Mouse (Mus musculus) lung, adult 2 months (tissue): ENCODE measurements around the gene Ttc9c. TPM values are rescaled to one million over a fixed set of nuclear protein-coding genes. Genes with fewer than 3 reads are reported as not detected.

Experiments used
- DNase-seq: peaks from one replicate; pipeline ENCODE4 v3.0.0; 2022
- H3K4me1 ChIP-seq: fragments of 200-500 bp; 2 replicates; pipeline ENCODE4 v1.6.1; 2011; ENCODE audit warnings: low read length; ENCODE audit not compliant: control insufficient read depth, insufficient read depth
- H3K4me3 ChIP-seq: fragments of 200-500 bp; replicated peaks from 2 replicates; pipeline ENCODE3; 2011; ENCODE audit warnings: low read depth, mild to moderate bottlenecking, control low read depth, low read length; ENCODE audit errors: extremely low read depth
- CTCF ChIP-seq: fragments of 200-500 bp; IDR thresholded peaks from 2 replicates; pipeline ENCODE4 v1.5.1; 2011; ENCODE audit warnings: mild to moderate bottlenecking, low read length, control low read depth; ENCODE audit not compliant: insufficient read depth
- POLR2A ChIP-seq: fragments of 200-500 bp; IDR thresholded peaks from 2 replicates; pipeline ENCODE4 v1.6.1; 2011; ENCODE audit warnings: low read depth, mild to moderate bottlenecking, control low read depth, low read length, borderline replicate concordance; ENCODE audit errors: extremely low read depth
- WGBS: fragments of 180-500 bp; shearing (Covaris S2); methylation state at CpG from one replicate; pipeline ENCODE4 v1.1.7; 2018; 5-methylcytosine and 5-hydroxymethylcytosine counted together
- polyA plus RNA-seq: library from polyadenylated mRNA; depleted of rRNA; stranded (reverse); fragments of >200 nt; gene quantifications from 2 replicates; pipeline ENCODE4 v1.2.3, GENCODE M21; 2012

The Ttc9c gene
- polyA plus RNA-seq, 1 experiment, result 12.8 TPM

GRCm38 (mm10) chr19:8832971-8833370, 13.8 kb upstream of the Ttc9c start:
- peaks cover under 1% of the 10 kb centered on the region; the same call in 1 of the 2 replicates for H3K4me1 ChIP-seq
- no peak overlapping the region for H3K4me3 ChIP-seq
- DNase-seq, result no peak
- 81% methylated on average over 4 of the region's 4 CpGs for WGBS
- TF ChIP-seq CTCF (no peak), POLR2A (no peak)

GRCm38 (mm10) chr19:8831262-8831661, 12.1 kb upstream of the Ttc9c start:
- no peak for TF ChIP-seq POLR2A
- no peak for TF ChIP-seq CTCF
- H3K4me1 ChIP-seq, result no peaks in the 10 kb centered on the region
- 83% methylated on average over 11 of the region's 11 CpGs for WGBS
- no peak overlapping the region for H3K4me3 ChIP-seq
- DNase-seq, result no peak

DNA sequence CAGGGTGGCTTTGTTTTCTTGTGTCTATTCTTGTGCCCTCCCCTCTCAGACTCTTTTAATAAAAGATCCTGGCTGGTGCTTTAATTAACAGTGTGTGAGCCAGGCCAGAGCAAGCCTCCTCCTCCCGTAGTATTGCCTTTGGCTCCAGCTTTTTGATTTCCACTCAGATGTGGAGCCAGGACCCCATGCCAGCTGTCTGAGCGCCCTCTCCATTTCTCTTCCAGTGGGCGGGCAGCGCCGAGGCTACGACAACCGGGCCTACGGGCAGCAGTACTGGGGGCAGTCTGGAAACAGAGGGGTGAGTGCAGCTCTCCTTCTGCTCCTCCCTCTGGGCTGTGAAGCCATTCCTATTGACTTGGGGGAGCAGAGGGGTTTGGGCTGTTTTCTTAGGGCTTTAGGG, 11.5 kb upstream of the Ttc9c start:
- no peaks in the 10 kb centered on the region for H3K4me1 ChIP-seq
- no peak overlapping the region for H3K4me3 ChIP-seq
- no peak for DNase-seq
- TF ChIP-seq POLR2A (no peak), CTCF (no peak)
- WGBS, result 88% methylated on average over 8 of the region's 8 CpGs

- Histone ChIP-seq H3K4me3 (no peak within 1 kb of the TSS), H3K4me1 (no peaks in the 10 kb centered on the region)
- TF ChIP-seq CTCF (no peak), POLR2A (no peak)
- no peak for DNase-seq
- WGBS, result 74% methylated on average over 8 of the region's 8 CpGs
These were observed 10.5 kb upstream of the Ttc9c start, which contains the start of gene AC129217.1 for GRCm38 (mm10) chr19:8829660-8830059. Gene AC129217.1, plus strand, starts transcription at chr19:8829773.

- peaks cover 9% of the 10 kb centered on the region for H3K4me1 ChIP-seq
- DNase-seq, result no peak
- WGBS, result 52% methylated on average over 8 of the region's 8 CpGs
- H3K4me3 ChIP-seq, result no peak overlapping the region
- TF ChIP-seq POLR2A, result no peak
- no peak for TF ChIP-seq CTCF
These were observed 3.6 kb upstream of the Ttc9c start for GRCm38 (mm10) chr19:8822696-8823095.

DNA sequence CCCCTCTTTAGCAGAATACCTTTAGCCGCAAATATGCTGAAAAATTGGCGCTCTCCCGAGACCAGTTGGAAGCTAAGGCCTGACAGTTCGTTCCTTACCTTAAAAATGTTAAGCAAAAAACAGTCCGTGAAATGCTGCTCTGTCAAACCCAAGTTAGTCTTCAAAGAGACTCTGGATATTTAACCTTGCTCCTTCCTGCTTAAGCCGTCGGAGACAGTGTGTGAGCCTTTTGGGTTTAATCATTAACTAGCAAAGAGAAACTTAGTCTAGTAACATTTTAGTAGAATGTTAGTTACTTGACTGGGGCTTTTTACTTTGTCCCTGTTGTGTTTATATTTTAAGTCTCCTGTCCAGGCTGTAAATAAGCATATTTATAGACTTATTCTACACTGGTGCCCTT, 2.0 kb upstream of the Ttc9c start:
- TF ChIP-seq POLR2A (no peak), CTCF (no peak)
- H3K4me3 ChIP-seq, result peak overlapping the region; percentile 97
- 1% methylated on average over 7 of the region's 7 CpGs for WGBS
- H3K4me1 ChIP-seq, result peaks cover 9% of the 10 kb centered on the region
- DNase-seq, result no peak

DNA sequence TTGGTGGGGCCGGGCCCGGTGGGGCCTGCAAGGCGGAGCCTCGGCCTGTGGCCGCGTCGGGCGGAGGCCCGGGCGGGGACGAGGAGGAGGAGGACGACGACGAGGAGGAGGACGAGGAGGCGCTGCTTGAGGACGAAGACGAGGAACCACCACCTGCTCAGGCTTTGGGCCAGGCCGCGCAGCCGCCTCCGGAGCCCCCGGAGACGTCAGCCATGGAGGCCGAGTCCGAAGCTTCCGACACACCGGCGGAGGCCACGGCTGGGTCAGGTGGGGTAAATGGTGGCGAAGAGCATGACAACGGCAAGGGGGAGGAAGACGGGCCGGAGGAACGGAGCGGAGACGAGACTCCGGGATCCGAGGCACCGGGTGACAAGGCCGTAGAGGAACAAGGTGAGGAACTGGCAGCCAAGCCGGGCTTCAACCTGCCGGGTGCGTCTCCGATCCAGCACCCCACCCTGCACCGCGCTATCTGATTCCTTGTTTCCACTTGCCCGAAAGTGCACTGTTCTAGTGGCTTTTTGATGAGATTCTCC, 1.4 kb upstream of the Ttc9c start:
- WGBS, result under 1% methylated on average over 45 of the region's 48 CpGs
- TF ChIP-seq POLR2A, result no peak
- TF ChIP-seq CTCF, result no peak
- no peak for DNase-seq
- peak overlapping the region; percentile 97 for H3K4me3 ChIP-seq
- H3K4me1 ChIP-seq, result peaks cover 9% of the 10 kb centered on the region

DNA sequence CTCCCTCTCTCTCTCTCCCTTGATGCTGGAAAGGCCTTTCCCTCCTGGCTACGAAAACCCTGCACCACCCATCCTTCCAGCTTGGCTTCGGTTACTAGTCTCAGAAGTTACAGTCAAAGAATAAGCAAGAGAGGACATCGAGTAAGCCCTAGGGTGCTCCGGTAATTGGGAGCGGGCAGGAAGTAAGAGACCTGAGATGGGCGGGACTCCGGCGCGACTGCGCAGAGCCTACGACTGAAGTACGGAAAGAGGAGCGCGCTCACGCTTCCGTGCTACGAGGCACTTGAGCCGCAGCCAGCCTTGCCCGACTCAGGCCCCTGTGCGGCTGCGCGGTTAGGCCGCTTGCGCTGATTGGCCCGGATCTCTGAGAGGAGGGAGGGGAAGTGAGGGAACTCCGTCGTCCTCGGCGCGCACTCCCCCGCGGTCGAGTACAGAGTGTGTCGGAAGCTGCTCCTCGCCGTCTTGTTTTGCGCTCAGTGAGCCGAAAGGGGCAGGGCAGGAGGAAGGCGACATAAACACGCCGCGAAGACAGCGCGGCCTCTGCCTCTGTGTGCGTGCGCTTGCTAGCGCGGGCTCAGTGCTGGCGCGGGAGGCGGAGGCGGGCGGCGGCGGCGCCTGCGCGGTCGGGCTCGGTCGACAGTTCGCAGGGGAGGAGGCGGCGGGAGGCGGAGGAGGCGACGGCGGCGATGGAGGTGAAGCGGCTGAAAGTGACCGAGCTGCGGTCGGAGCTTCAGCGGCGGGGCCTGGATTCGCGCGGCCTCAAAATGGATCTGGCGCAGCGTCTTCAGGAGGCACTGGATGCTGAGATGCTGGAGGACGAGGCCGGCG, 677 bp upstream of the Ttc9c start, which contains the start of gene Hnrnpul2:
TSS of gene Hnrnpul2 (plus strand) at position 415 of the 828 bp plus-strand sequence.
- Histone ChIP-seq H3K4me1 (peaks cover 9% of the 10 kb centered on the region), H3K4me3 (peak within 1 kb of the TSS; percentile 97)
- peak; percentile 95; the same call in 1 of the 2 replicates for TF ChIP-seq POLR2A
- TF ChIP-seq CTCF, result no peak
- under 1% methylated on average over 82 of the region's 83 CpGs for WGBS
- DNase-seq, result peak; percentile 97

- 8% methylated on average over 14 of the region's 14 CpGs for WGBS
- Histone ChIP-seq H3K4me3 (peak overlapping the region; percentile 80), H3K4me1 (peaks cover 9% of the 10 kb centered on the region)
- TF ChIP-seq CTCF, result no peak
- no peak for TF ChIP-seq POLR2A
- DNase-seq, result no peak
These were observed 783 bp downstream of the Ttc9c start for GRCm38 (mm10) chr19:8818301-8818798.
